Mouse (Mus musculus) spleen, adult 2 months (tissue): ENCODE measurements at regions not wholly inside any gene's neighbourhood (a gene's known extent, or its start where the extent isn't known, plus 50 kb on each side); places are given as distances from the start of the nearest gene placed in this dataset.

ENCODE experiments used
- DNase-seq, 2 experiments: peaks; one replicate each; pipeline versions ENCODE4 v3.0.0 to v3.0.0-alpha.2; 2012 to 2021; ENCODE audit warnings: low spot score in 2 of 2, low read depth in 1 of 2
- H3K27ac ChIP-seq: fragments of 200-500 bp; 2 replicates; pipeline ENCODE4 v1.5.1; 2012; ENCODE audit warnings: low read length, inconsistent platforms; ENCODE audit not compliant: insufficient read depth
- H3K27me3 ChIP-seq: fragments of 200-500 bp; 2 replicates; pipeline ENCODE4 v1.6.1; 2012; ENCODE audit warnings: mild to moderate bottlenecking, moderate library complexity, low read length, inconsistent platforms; ENCODE audit not compliant: control insufficient read depth, insufficient read depth
- H3K36me3 ChIP-seq: fragments of 200-500 bp; 2 replicates; pipeline ENCODE4 v1.6.1; 2012; ENCODE audit warnings: mild to moderate bottlenecking, low read length, inconsistent platforms; ENCODE audit not compliant: control insufficient read depth, insufficient read depth
- H3K4me1 ChIP-seq: fragments of 200-500 bp; 2 replicates; pipeline ENCODE4 v1.6.1; 2011; ENCODE audit warnings: inconsistent platforms; ENCODE audit not compliant: control insufficient read depth, insufficient read depth, insufficient read length
- H3K4me3 ChIP-seq: fragments of 200-500 bp; 2 replicates; pipeline ENCODE4 v1.5.1; 2011; ENCODE audit warnings: mild to moderate bottlenecking, inconsistent platforms; ENCODE audit not compliant: insufficient read depth, insufficient read length; ENCODE audit errors: extremely low read depth
- CTCF ChIP-seq: fragments of 200-500 bp; IDR thresholded peaks from 2 replicates; pipeline ENCODE4 v1.5.1; 2011; ENCODE audit warnings: mild to moderate bottlenecking, inconsistent platforms; ENCODE audit not compliant: insufficient read depth, insufficient read length, insufficient replicate concordance; ENCODE audit errors: extremely low read depth
- POLR2A ChIP-seq: fragments of 200-500 bp; IDR thresholded peaks from 2 replicates; pipeline ENCODE4 v1.6.1; 2011; ENCODE audit warnings: low read depth, low read length, inconsistent platforms
- WGBS: fragments of 180-500 bp; shearing (Covaris S2); methylation state at CpG from one replicate; pipeline ENCODE4 v1.1.7; 2018; 5-methylcytosine and 5-hydroxymethylcytosine counted together

- no peaks in the 10 kb centered on the region for H3K36me3 ChIP-seq
- no peaks in the 10 kb centered on the region for H3K27me3 ChIP-seq
- no peak for TF ChIP-seq POLR2A
- no peak for TF ChIP-seq CTCF
- no peak for DNase-seq
- WGBS = 86% methylated on average over 4 of the region's 4 CpGs
- H3K4me3 ChIP-seq = no peak overlapping the region
- H3K27ac ChIP-seq = no peak overlapping the region
- no peaks in the 10 kb centered on the region for H3K4me1 ChIP-seq
These were observed 118.7 kb upstream of the Gm10295 start for GRCm38 (mm10) chr7:71469951-71470350.

DNA sequence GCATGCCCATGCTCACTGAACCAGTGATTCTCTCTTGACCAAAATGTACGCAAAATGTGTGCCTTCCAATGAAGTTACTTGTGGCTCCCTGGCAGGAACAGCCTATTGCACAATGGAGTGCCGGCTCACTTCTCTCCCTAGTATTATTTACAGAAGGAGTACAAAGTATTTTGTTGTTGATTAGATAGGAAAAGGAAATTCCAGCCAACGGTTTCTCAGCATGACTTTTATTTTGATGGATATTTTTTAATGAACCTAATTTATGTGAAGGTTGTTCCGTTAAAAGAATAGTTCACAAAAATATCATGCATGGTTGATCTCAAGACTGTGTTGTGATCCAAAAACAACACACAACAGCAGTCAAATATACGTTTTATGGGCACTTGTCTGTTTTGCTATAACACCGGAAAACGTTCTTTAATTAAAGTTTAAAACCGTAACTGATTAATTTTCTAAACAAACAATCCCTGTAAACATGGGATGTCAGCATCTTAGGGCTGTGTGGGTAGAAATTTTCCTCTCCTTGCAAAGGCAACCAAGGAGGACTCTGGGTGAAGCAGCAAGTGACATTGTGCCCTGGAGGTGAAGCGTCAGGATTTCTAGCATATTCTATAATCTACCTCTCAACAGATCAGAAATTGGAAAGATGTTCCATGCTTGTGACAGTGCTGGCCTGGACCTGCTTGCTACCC is 116.3 kb upstream of the Gm10295 start:
- 80% methylated on average over 9 of the region's 9 CpGs for WGBS
- Histone ChIP-seq H3K27ac (no peak overlapping the region), H3K4me1 (no peaks in the 10 kb centered on the region), H3K36me3 (no peaks in the 10 kb centered on the region), H3K4me3 (no peak overlapping the region), H3K27me3 (no peaks in the 10 kb centered on the region)
- no peak for DNase-seq
- no peak for TF ChIP-seq POLR2A
- no peak for TF ChIP-seq CTCF

GRCm38 (mm10) chr7:71464127-71464526 is 112.8 kb upstream of the Gm10295 start:
- no peak for DNase-seq
- Histone ChIP-seq H3K27me3 (no peaks in the 10 kb centered on the region), H3K36me3 (no peaks in the 10 kb centered on the region), H3K4me1 (no peaks in the 10 kb centered on the region), H3K27ac (no peak overlapping the region), H3K4me3 (no peak overlapping the region)
- no peak for TF ChIP-seq POLR2A
- TF ChIP-seq CTCF = no peak

GRCm38 (mm10) chr7:71463565-71463964 is 112.3 kb upstream of the Gm10295 start:
- no peaks in the 10 kb centered on the region for H3K36me3 ChIP-seq
- 39% methylated on average over 2 of the region's 2 CpGs for WGBS
- no peaks in the 10 kb centered on the region for H3K27me3 ChIP-seq
- H3K4me1 ChIP-seq = no peaks in the 10 kb centered on the region
- H3K4me3 ChIP-seq = no peak overlapping the region
- no peak for DNase-seq
- TF ChIP-seq CTCF (no peak), POLR2A (no peak)
- no peak overlapping the region for H3K27ac ChIP-seq

DNA sequence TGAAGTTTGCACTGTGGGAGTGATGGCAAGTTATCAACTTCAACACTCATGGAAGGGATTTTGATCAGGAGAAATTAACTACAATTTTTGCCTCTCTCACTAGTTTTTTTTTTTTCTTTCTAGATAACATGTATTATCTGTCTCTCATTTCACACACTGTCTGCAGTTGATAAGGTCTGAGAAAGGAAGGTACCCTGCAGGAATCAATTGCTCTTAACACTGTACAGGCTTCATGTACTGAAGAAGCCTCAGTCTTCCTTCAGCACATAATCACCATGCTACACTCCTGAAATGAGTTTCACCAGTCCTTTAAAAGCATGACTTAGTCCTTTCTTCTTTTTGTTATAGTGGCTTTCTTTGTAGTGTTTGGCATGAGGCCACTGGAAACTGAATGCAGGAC is 108.5 kb upstream of the Gm10295 start:
- Histone ChIP-seq H3K27ac (no peak overlapping the region), H3K36me3 (no peaks in the 10 kb centered on the region), H3K4me1 (no peaks in the 10 kb centered on the region), H3K27me3 (no peaks in the 10 kb centered on the region), H3K4me3 (no peak overlapping the region)
- DNase-seq = no peak
- no peak for TF ChIP-seq CTCF
- no peak for TF ChIP-seq POLR2A

DNA sequence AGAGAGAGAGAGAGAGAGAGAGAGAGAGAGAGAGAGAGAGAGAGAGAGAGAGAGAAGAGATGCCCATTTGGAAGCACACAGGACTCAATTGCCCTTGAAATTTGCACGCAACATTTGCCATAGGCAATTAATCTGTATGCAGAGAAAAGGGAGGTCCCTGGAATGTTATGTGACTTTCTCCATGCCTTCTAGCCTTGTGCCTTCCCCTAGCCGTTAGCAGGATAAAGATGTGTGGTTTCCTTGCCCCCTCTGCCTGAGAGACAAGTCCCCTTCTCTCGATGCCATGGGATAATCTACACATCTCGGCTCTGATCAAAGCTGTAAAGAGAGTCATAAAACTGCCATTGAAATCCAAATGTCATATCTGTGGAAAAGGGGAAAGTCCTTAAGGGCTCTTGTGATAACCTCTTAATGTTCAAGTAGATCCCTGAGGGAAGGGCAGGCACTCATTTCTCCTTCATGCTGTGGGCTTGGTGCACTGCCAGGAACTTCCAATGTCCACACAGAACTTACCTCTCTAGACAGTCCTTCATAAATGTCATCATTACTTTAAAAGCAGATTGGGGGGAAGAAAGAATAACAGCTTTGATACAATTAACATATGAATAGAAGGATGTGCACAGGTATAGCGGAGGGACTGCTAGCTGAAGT is 106.9 kb upstream of the Gm10295 start:
- WGBS = 75% methylated on average over 5 of the region's 5 CpGs
- H3K27me3 ChIP-seq = no peaks in the 10 kb centered on the region
- H3K27ac ChIP-seq = no peak overlapping the region
- no peak overlapping the region for H3K4me3 ChIP-seq
- no peak for DNase-seq
- no peaks in the 10 kb centered on the region for H3K4me1 ChIP-seq
- no peaks in the 10 kb centered on the region for H3K36me3 ChIP-seq
- TF ChIP-seq POLR2A = no peak
- TF ChIP-seq CTCF = no peak

GRCm38 (mm10) chr7:71457409-71458103 is 106.3 kb upstream of the Gm10295 start:
- Histone ChIP-seq H3K27me3 (no peaks in the 10 kb centered on the region), H3K4me1 (no peaks in the 10 kb centered on the region), H3K27ac (no peak overlapping the region), H3K36me3 (no peaks in the 10 kb centered on the region), H3K4me3 (no peak overlapping the region)
- DNase-seq = no peak
- 76% methylated on average over 4 of the region's 4 CpGs for WGBS
- TF ChIP-seq POLR2A (no peak), CTCF (no peak)
